Mouse (Mus musculus) C2C12 (cell line): ENCODE results near the gene Sned1. TPM values are rescaled to one million over a fixed set of nuclear protein-coding genes. Genes with fewer than 3 reads are reported as not detected.

Source experiments
- H3K27me3 ChIP-seq: one replicate; pipeline ENCODE4 v1.6.1; 2011; ENCODE audit not compliant: control insufficient read depth, insufficient read depth, insufficient read length
- H3K36me3 ChIP-seq: one replicate; pipeline ENCODE4 v1.6.1; 2011; ENCODE audit not compliant: control insufficient read depth, insufficient read depth
- H3K4me3 ChIP-seq: one replicate; pipeline ENCODE4 v1.5.1; 2011; ENCODE audit warnings: mild to moderate bottlenecking, control low read depth; ENCODE audit not compliant: poor library complexity, insufficient read depth, severe bottlenecking
- H3K79me2 ChIP-seq: one replicate; pipeline ENCODE4 v1.6.1; 2011; ENCODE audit not compliant: control insufficient read depth, insufficient read depth
- H3K79me3 ChIP-seq: one replicate; pipeline ENCODE4 v1.6.1; 2011; ENCODE audit warnings: low read depth, control low read depth
- H3ac ChIP-seq: one replicate; pipeline ENCODE3; 2011; ENCODE audit warnings: low read depth; ENCODE audit not compliant: control insufficient read depth, insufficient read length
- CEBPB ChIP-seq: IDR thresholded peaks from one replicate; pipeline ENCODE4 v1.6.1; 2011; ENCODE audit warnings: low read depth, mild to moderate bottlenecking, control low read depth, moderate library complexity
- CTCF ChIP-seq: IDR thresholded peaks from one replicate; pipeline ENCODE4 v1.5.1; 2011; ENCODE audit not compliant: control insufficient read depth, insufficient read depth, insufficient read length
- FOSL1 ChIP-seq: IDR thresholded peaks from one replicate; pipeline ENCODE4 v1.8.0; 2011; ENCODE audit warnings: mild to moderate bottlenecking, low read length; ENCODE audit not compliant: poor library complexity, insufficient read depth, severe bottlenecking
- MAX ChIP-seq: IDR thresholded peaks from one replicate; pipeline ENCODE4 v1.6.1; 2011; ENCODE audit warnings: mild to moderate bottlenecking, control low read depth
- MYOD1 ChIP-seq: IDR thresholded peaks from one replicate; pipeline ENCODE4 v1.6.1; 2011; ENCODE audit warnings: low read depth; ENCODE audit not compliant: control insufficient read depth, insufficient read length
- MYOG ChIP-seq: IDR thresholded peaks from one replicate; pipeline ENCODE4 v1.6.1; 2011; ENCODE audit not compliant: control insufficient read depth, insufficient read length; ENCODE audit errors: extremely low read depth
- USF1 ChIP-seq: IDR thresholded peaks from one replicate; pipeline ENCODE4 v1.6.1; 2011; ENCODE audit warnings: low read depth, mild to moderate bottlenecking, control low read depth, moderate library complexity
- polyA plus RNA-seq: library from polyadenylated mRNA; unstranded; fragments of >200 nt; fragmentation: generic; extraction: Trizol; gene quantifications from one replicate; pipeline ENCODE4 v1.2.1, GENCODE M21; 2012; ENCODE audit warnings: missing spikeins

Sned1 gene
- polyA plus RNA-seq, 1 experiment, result 0.18 TPM

GRCm38 (mm10) chr1:93236545-93236924 is 894 bp downstream of the Sned1 start:
- H3K27me3 ChIP-seq, result peaks cover 3% of the 10 kb centered on the region
- no peak overlapping the region for H3K4me3 ChIP-seq
- TF ChIP-seq MYOG, result no peak
- TF ChIP-seq CTCF, result peak; percentile 19
- peak overlapping the region; percentile 75 for H3ac ChIP-seq
- no peaks in the 10 kb centered on the region for H3K79me2 ChIP-seq
- H3K36me3 ChIP-seq, result no peaks in the 10 kb centered on the region
- no peaks in the 10 kb centered on the region for H3K79me3 ChIP-seq

GRCm38 (mm10) chr1:93237676-93238075 is 2.0 kb downstream of the Sned1 start:
- H3K36me3 ChIP-seq, result no peaks in the 10 kb centered on the region
- H3K27me3 ChIP-seq, result peaks cover 3% of the 10 kb centered on the region
- H3K4me3 ChIP-seq, result no peak overlapping the region
- TF ChIP-seq FOSL1 (no peak), MAX (no peak), CEBPB (no peak)
- H3K79me2 ChIP-seq, result no peaks in the 10 kb centered on the region
- no peaks in the 10 kb centered on the region for H3K79me3 ChIP-seq
- no peak overlapping the region for H3ac ChIP-seq

GRCm38 (mm10) chr1:93238201-93238600 is 2.6 kb downstream of the Sned1 start:
- Histone ChIP-seq H3K36me3 (no peaks in the 10 kb centered on the region), H3K79me3 (no peaks in the 10 kb centered on the region), H3ac (no peak overlapping the region), H3K27me3 (peaks cover 3% of the 10 kb centered on the region), H3K79me2 (no peaks in the 10 kb centered on the region), H3K4me3 (no peak overlapping the region)
- TF ChIP-seq MYOD1 (no peak), MAX (no peak), CEBPB (no peak), MYOG (no peak), USF1 (no peak)

- Histone ChIP-seq H3K79me2 (no peaks in the 10 kb centered on the region), H3K79me3 (no peaks in the 10 kb centered on the region), H3K27me3 (no peaks in the 10 kb centered on the region), H3K4me3 (no peak overlapping the region), H3ac (no peak overlapping the region), H3K36me3 (no peaks in the 10 kb centered on the region)
- TF ChIP-seq CTCF (no peak), MAX (no peak), USF1 (no peak)
These were observed 10.3 kb downstream of the Sned1 start for GRCm38 (mm10) chr1:93245936-93246335.

- Histone ChIP-seq H3K4me3 (no peak overlapping the region), H3K27me3 (no peaks in the 10 kb centered on the region), H3ac (no peak overlapping the region), H3K36me3 (no peaks in the 10 kb centered on the region), H3K79me2 (no peaks in the 10 kb centered on the region), H3K79me3 (no peaks in the 10 kb centered on the region)
- TF ChIP-seq CTCF (no peak), MYOG (no peak), USF1 (no peak), MAX (no peak), FOSL1 (no peak)
These were observed 16.9 kb downstream of the Sned1 start for GRCm38 (mm10) chr1:93252586-93252985.

GRCm38 (mm10) chr1:93255761-93256160 is 20.1 kb downstream of the Sned1 start:
- Histone ChIP-seq H3K4me3 (no peak overlapping the region), H3K79me2 (no peaks in the 10 kb centered on the region), H3K36me3 (no peaks in the 10 kb centered on the region), H3ac (no peak overlapping the region), H3K27me3 (no peaks in the 10 kb centered on the region), H3K79me3 (no peaks in the 10 kb centered on the region)
- no peak for TF ChIP-seq CTCF
- no peak for TF ChIP-seq MAX

- TF ChIP-seq MAX (no peak), MYOG (no peak), CTCF (no peak), USF1 (no peak), CEBPB (no peak), FOSL1 (no peak), MYOD1 (no peak)
- Histone ChIP-seq H3K79me3 (no peaks in the 10 kb centered on the region), H3K79me2 (no peaks in the 10 kb centered on the region), H3K4me3 (no peak overlapping the region), H3ac (no peak overlapping the region), H3K36me3 (no peaks in the 10 kb centered on the region), H3K27me3 (no peaks in the 10 kb centered on the region)
These were observed 21.9 kb downstream of the Sned1 start for GRCm38 (mm10) chr1:93257560-93257959.
